Mouse (Mus musculus) embryonic facial prominence, embryonic 10.5 days (tissue): Measurements from ENCODE around the gene Pycr2. TPM values are rescaled to one million over a fixed set of nuclear protein-coding genes. Genes with fewer than 3 reads are reported as not detected.

Experiments
- DNase-seq: peaks from one replicate; pipeline ENCODE4 v3.0.0-alpha.2; 2017; ENCODE audit warnings: low spot score
- H3K27ac ChIP-seq: fragments of 300-500 bp; sonication (generic); replicated peaks from 2 replicates; pipeline ENCODE4 v1.5.1; 2016; ENCODE audit warnings: mild to moderate bottlenecking
- H3K27me3 ChIP-seq: fragments of 300-500 bp; sonication (generic); replicated peaks from 2 replicates; pipeline ENCODE4 v1.6.1; 2016; ENCODE audit warnings: low read depth, mild to moderate bottlenecking; ENCODE audit not compliant: poor library complexity, severe bottlenecking
- H3K36me3 ChIP-seq: fragments of 300-500 bp; sonication (generic); replicated peaks from 2 replicates; pipeline ENCODE4 v1.6.1; 2016; ENCODE audit warnings: mild to moderate bottlenecking, moderate library complexity
- H3K4me1 ChIP-seq: fragments of 300-500 bp; sonication (generic); 2 replicates; pipeline ENCODE4 v1.6.1; 2016
- H3K4me3 ChIP-seq: fragments of 300-500 bp; sonication (generic); 2 replicates; pipeline ENCODE4 v1.5.1; 2016; ENCODE audit warnings: mild to moderate bottlenecking, moderate library complexity
- H3K9me3 ChIP-seq: fragments of 300-500 bp; sonication (generic); 2 replicates; pipeline ENCODE4 v1.6.1; 2016; ENCODE audit warnings: mild to moderate bottlenecking
- WGBS: fragments of 180-500 bp; shearing (Covaris S2); methylation state at CpG from one replicate; pipeline ENCODE4 v1.1.7; 2016; 5-methylcytosine and 5-hydroxymethylcytosine counted together
- polyA plus RNA-seq: library from polyadenylated mRNA; unstranded; fragments of >200 nt; fragmentation: Nextera tagmentation; extraction: Ambion mirVana; gene quantifications from 2 replicates; pipeline ENCODE4 v1.2.1, GENCODE M21; 2016

The Pycr2 gene
- polyA plus RNA-seq, 1 experiment from 2014 or later, result 141 TPM

- H3K27ac ChIP-seq, result peak overlapping the region; percentile 54
- DNase-seq, result peak; percentile 75
- no peaks in the 10 kb centered on the region for H3K9me3 ChIP-seq
- H3K36me3 ChIP-seq, result no peaks in the 10 kb centered on the region
- 21% methylated on average over 20 of the region's 20 CpGs for WGBS
- H3K27me3 ChIP-seq, result peaks cover 53% of the 10 kb centered on the region
- H3K4me3 ChIP-seq, result peak overlapping the region; percentile 38
- peaks cover 59% of the 10 kb centered on the region for H3K4me1 ChIP-seq
Measured at GRCm38 (mm10) chr1:180945001-180945980, 41.2 kb downstream of the Pycr2 start.

- H3K27me3 ChIP-seq, result peaks cover 41% of the 10 kb centered on the region
- 0 out of 2 replicates have a peak overlapping the region, but pooled peaks have one; percentile 54 for H3K27ac ChIP-seq
- H3K4me1 ChIP-seq, result peaks cover 54% of the 10 kb centered on the region
- H3K9me3 ChIP-seq, result no peaks in the 10 kb centered on the region
- H3K36me3 ChIP-seq, result no peaks in the 10 kb centered on the region
- WGBS, result 91% methylated on average over 6 of the region's 6 CpGs
- H3K4me3 ChIP-seq, result no peak overlapping the region
- no peak for DNase-seq
Measured at GRCm38 (mm10) chr1:180946448-180946847, 42.4 kb downstream of the Pycr2 start.

GRCm38 (mm10) chr1:180952085-180952746 lies 48.1 kb downstream of the Pycr2 start:
- no peak overlapping the region for H3K27ac ChIP-seq
- WGBS, result 89% methylated on average over 6 of the region's 6 CpGs
- H3K27me3 ChIP-seq, result no peaks in the 10 kb centered on the region; the same call in 1 of the 2 replicates
- no peak for DNase-seq
- H3K4me1 ChIP-seq, result peaks cover 25% of the 10 kb centered on the region
- H3K36me3 ChIP-seq, result no peaks in the 10 kb centered on the region
- H3K9me3 ChIP-seq, result no peaks in the 10 kb centered on the region
- H3K4me3 ChIP-seq, result no peak overlapping the region

- H3K27ac ChIP-seq, result no peak overlapping the region
- no peaks in the 10 kb centered on the region for H3K9me3 ChIP-seq
- H3K4me3 ChIP-seq, result no peak overlapping the region
- no peaks in the 10 kb centered on the region; the same call in 1 of the 2 replicates for H3K27me3 ChIP-seq
- WGBS, result 94% methylated on average over 5 of the region's 5 CpGs
- DNase-seq, result no peak
- H3K36me3 ChIP-seq, result no peaks in the 10 kb centered on the region
- H3K4me1 ChIP-seq, result peaks cover 25% of the 10 kb centered on the region
Measured at GRCm38 (mm10) chr1:180952808-180953207, 48.7 kb downstream of the Pycr2 start.

GRCm38 (mm10) chr1:180956401-180956800 lies 52.3 kb downstream of the Pycr2 start:
- H3K4me1 ChIP-seq, result peaks cover 16% of the 10 kb centered on the region
- WGBS, result 92% methylated on average over 8 of the region's 8 CpGs

GRCm38 (mm10) chr1:180956973-180957381 lies 52.9 kb downstream of the Pycr2 start:
- DNase-seq, result no peak
- no peaks in the 10 kb centered on the region for H3K9me3 ChIP-seq
- H3K4me1 ChIP-seq, result peaks cover 16% of the 10 kb centered on the region
- H3K4me3 ChIP-seq, result no peak overlapping the region
- no peaks in the 10 kb centered on the region for H3K36me3 ChIP-seq
- no peak overlapping the region for H3K27ac ChIP-seq
- 82% methylated on average over 8 of the region's 8 CpGs for WGBS
- H3K27me3 ChIP-seq, result no peaks in the 10 kb centered on the region

More at GRCm38 (mm10) chr1:180956401-180956800, 52.3 kb downstream of the Pycr2 start:
- Histone ChIP-seq H3K27me3 (no peaks in the 10 kb centered on the region), H3K27ac (no peak overlapping the region), H3K9me3 (no peaks in the 10 kb centered on the region), H3K36me3 (no peaks in the 10 kb centered on the region), H3K4me3 (no peak overlapping the region)
- no peak for DNase-seq

Other genes starting within 250 kb of the Pycr2 start
- 0.33 and 0.77 TPM in 2 replicates for gene Mixl1, start 207.3 kb upstream of the Pycr2 start, polyA plus RNA-seq
- 16.6 and 18.5 TPM in 2 replicates for gene Acbd3, start 178.2 kb upstream of the Pycr2 start, polyA plus RNA-seq
- 2,636 and 2,772 TPM in 2 replicates for gene H3f3a, start 90.3 kb upstream of the Pycr2 start, polyA plus RNA-seq
- 45.4 and 46.8 TPM in 2 replicates for gene Sde2, start 53.2 kb upstream of the Pycr2 start, polyA plus RNA-seq
- not detected in 2 replicates for gene Lefty2, start 11.2 kb upstream of the Pycr2 start, polyA plus RNA-seq
- 0.11 and 0.39 TPM in 2 replicates for gene Lefty1, start 30.7 kb downstream of the Pycr2 start, polyA plus RNA-seq
- gene Tmem63a, start 38.1 kb downstream of the Pycr2 start, polyA plus RNA-seq, result 2.4 and 4.3 TPM in 2 replicates
- 0.41 and 0.46 TPM in 2 replicates for gene Ephx1, start 116.6 kb downstream of the Pycr2 start, polyA plus RNA-seq
- not detected in 2 replicates for gene 9130409I23Rik, start 146.9 kb downstream of the Pycr2 start, polyA plus RNA-seq
- gene Nvl, start 239.9 kb downstream of the Pycr2 start, polyA plus RNA-seq, result 45.2 and 49.5 TPM in 2 replicates
- 111 and 121 TPM in 2 replicates for gene Cnih4, start 240.4 kb downstream of the Pycr2 start, polyA plus RNA-seq